Mouse (Mus musculus): ENCODE data around the gene Dlgap4.
A peak's percentile ranks its signal among the peaks of the same experiment; 100 is the strongest.

DNA sequence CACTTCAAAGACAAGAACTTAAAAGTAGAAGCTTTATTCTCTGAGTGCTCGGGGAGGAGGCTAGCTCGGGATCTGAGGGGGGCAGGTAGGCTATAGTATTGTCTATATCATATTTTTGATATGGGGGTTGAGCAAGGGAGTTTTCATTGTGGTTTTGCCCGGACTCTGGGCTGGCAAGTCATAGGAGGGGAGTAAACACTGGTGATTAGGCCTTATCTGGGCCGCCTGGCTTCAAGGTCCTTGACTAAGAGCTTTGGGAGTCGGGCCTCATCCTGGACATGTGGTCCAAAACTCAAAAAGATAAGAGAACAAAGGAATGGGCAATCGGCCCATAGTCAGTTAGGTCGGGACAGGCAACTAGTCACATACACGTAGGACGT is 169.8 kb downstream of the Dlgap4 start:
- no peak for TF ChIP-seq CTCF (IDR thresholded peaks at IDR 0.05 in 2 of 3, conservative IDR thresholded peaks at IDR 0.05 in 1 of 3; ENCODE audit: control insufficient read depth in 1 of 3, insufficient read depth in 1 of 3, low read depth in 2 of 3, low read length in 3 of 3, poor library complexity in 1 of 3, severe bottlenecking in 1 of 3)
- TF ChIP-seq ELF1 (IDR thresholded peaks at IDR 0.05; ENCODE audit: low read depth, low read length) = no peak
- no peak for TF ChIP-seq KAT2A (conservative IDR thresholded peaks at IDR 0.05; ENCODE audit: low read depth, low read length)
- TF ChIP-seq ZKSCAN1 (IDR thresholded peaks at IDR 0.05; ENCODE audit: low read depth, low read length) = no peak; the same call in 1 of the 2 replicates
- peak; percentile 20; the same call in 1 of the 2 replicates for TF ChIP-seq TBP (IDR thresholded peaks at IDR 0.05; ENCODE audit: low read depth, low read length)
- TF ChIP-seq ZNF384 (IDR thresholded peaks at IDR 0.05; ENCODE audit: low read depth, low read length) = 0 out of 2 replicates have a peak, but pooled peaks have one; percentile 27
- no peak for TF ChIP-seq POLR2A (IDR thresholded peaks at IDR 0.05; ENCODE audit: control insufficient read depth in 1 of 2, insufficient read depth in 1 of 2, low read depth in 1 of 2, low read length in 2 of 2, poor library complexity in 1 of 2)
- peak; percentile 48; the same call in 1 of the 2 replicates for TF ChIP-seq MAFK (IDR thresholded peaks at IDR 0.05; ENCODE audit: borderline replicate concordance, low read depth, low read length)
- peak; percentile 98 to 99 for TF ChIP-seq EP300 (IDR thresholded peaks at IDR 0.05; ENCODE audit: low read depth in 1 of 2, low read length in 2 of 2)
- TF ChIP-seq SIN3A (IDR thresholded peaks at IDR 0.05; ENCODE audit: low read length) = peak; percentile 96
- TF ChIP-seq TAL1 (IDR thresholded peaks at IDR 0.05; ENCODE audit: low read length) = peak; percentile 94
- TF ChIP-seq MAZ (IDR thresholded peaks at IDR 0.05; ENCODE audit: low read depth, low read length) = peak; percentile 83
- no peak for TF ChIP-seq POLR2AphosphoS5 (IDR thresholded peaks at IDR 0.05; ENCODE audit: borderline replicate concordance, low read depth, low read length)
